Mouse (Mus musculus) cerebellum, adult 11-12 months (tissue): ENCODE measurements around the gene Dnajc17.

ENCODE experiments used
- DNase-seq: peaks from one replicate; pipeline ENCODE4 v3.0.0; 2022

The Dnajc17 gene

GRCm38 (mm10) chr2:119197493-119197892 lies 11.1 kb downstream of the Dnajc17 start:
- DNase-seq: no peak

GRCm38 (mm10) chr2:119196316-119197108 lies 12.1 kb downstream of the Dnajc17 start:
- DNase-seq: no peak

GRCm38 (mm10) chr2:119194140-119194539 lies 14.5 kb downstream of the Dnajc17 start:
- DNase-seq: no peak

- no peak for DNase-seq
Measured at GRCm38 (mm10) chr2:119190969-119191368, 17.6 kb downstream of the Dnajc17 start.

GRCm38 (mm10) chr2:119189029-119189710 lies 19.4 kb downstream of the Dnajc17 start:
- DNase-seq: peak; percentile 84

- DNase-seq: no peak
Measured at GRCm38 (mm10) chr2:119182914-119183313, 25.7 kb downstream of the Dnajc17 start.

- DNase-seq: no peak
Measured at GRCm38 (mm10) chr2:119177384-119177939, 31.1 kb downstream of the Dnajc17 start.

GRCm38 (mm10) chr2:119176761-119177160 lies 31.8 kb downstream of the Dnajc17 start:
- no peak for DNase-seq

GRCm38 (mm10) chr2:119175614-119176013 lies 33.0 kb downstream of the Dnajc17 start:
- no peak for DNase-seq

- no peak for DNase-seq
Measured at GRCm38 (mm10) chr2:119174866-119175265, 33.7 kb downstream of the Dnajc17 start.

GRCm38 (mm10) chr2:119173991-119174651 lies 34.5 kb downstream of the Dnajc17 start, which contains the start of gene Gm14137:
TSS of gene Gm14137 (plus strand) at chr2:119174509.
- no peak for DNase-seq

- DNase-seq: no peak
Measured at GRCm38 (mm10) chr2:119172862-119173576, 35.6 kb downstream of the Dnajc17 start.

GRCm38 (mm10) chr2:119172446-119172845 lies 36.1 kb downstream of the Dnajc17 start:
- no peak for DNase-seq

- no peak for DNase-seq
Measured at GRCm38 (mm10) chr2:119171574-119171973, 37.0 kb downstream of the Dnajc17 start.

- no peak for DNase-seq
Measured at GRCm38 (mm10) chr2:119170282-119170681, 38.3 kb downstream of the Dnajc17 start.

- DNase-seq: no peak
Measured at GRCm38 (mm10) chr2:119167866-119168256, 40.7 kb downstream of the Dnajc17 start.

GRCm38 (mm10) chr2:119166901-119167865 lies 41.4 kb downstream of the Dnajc17 start, which contains the start of gene Gchfr:
TSS of gene Gchfr (plus strand) at chr2:119167773.
- DNase-seq: peak; percentile 33

- DNase-seq: no peak
Measured at GRCm38 (mm10) chr2:119165401-119165800, 43.2 kb downstream of the Dnajc17 start.

GRCm38 (mm10) chr2:119163999-119164398 lies 44.6 kb downstream of the Dnajc17 start:
- DNase-seq: no peak

- no peak for DNase-seq
Measured at GRCm38 (mm10) chr2:119163135-119163534, 45.5 kb downstream of the Dnajc17 start.

GRCm38 (mm10) chr2:119161247-119161646 lies 47.3 kb downstream of the Dnajc17 start:
- DNase-seq: no peak
